Mouse (Mus musculus): ENCODE measurements around the gene Shroom4. TPM values are rescaled to one million over a fixed set of nuclear protein-coding genes. Genes with fewer than 3 reads are reported as not detected.

The Shroom4 gene
- polyA plus RNA-seq, 1 experiment, result 0.79 TPM

GRCm38 (mm10) chrX:6483817-6484216 lies 84.2 kb downstream of the Shroom4 start:
- no peaks in the 10 kb centered on the region for H3K27me3 ChIP-seq (ENCODE audit: control insufficient read depth, insufficient read depth, low read length)
- no peak for DNase-seq (ENCODE audit: low read depth in 1 of 2, low spot score in 2 of 2)
- no peaks in the 10 kb centered on the region for H3K4me1 ChIP-seq (ENCODE audit: control insufficient read depth, insufficient read depth, insufficient read length)
- H3K36me3 ChIP-seq (ENCODE audit: control insufficient read depth, insufficient read depth, low read length), result no peaks in the 10 kb centered on the region
- H3K27ac ChIP-seq (ENCODE audit: insufficient read depth, low read length), result no peak overlapping the region
- H3K4me3 ChIP-seq (ENCODE audit: extremely low read depth, insufficient read depth, insufficient read length), result no peak overlapping the region
- no peak for TF ChIP-seq POLR2A (IDR thresholded peaks at IDR 0.05; ENCODE audit: low read depth, low read length)
- no peak for TF ChIP-seq CTCF (IDR thresholded peaks at IDR 0.05; ENCODE audit: extremely low read depth, insufficient read depth, insufficient read length, insufficient replicate concordance)
- 84% methylated on average over 8 of the region's 8 CpGs for WGBS

- TF ChIP-seq CTCF (IDR thresholded peaks at IDR 0.05; ENCODE audit: extremely low read depth, insufficient read depth, insufficient read length, insufficient replicate concordance), result no peak
- TF ChIP-seq POLR2A (IDR thresholded peaks at IDR 0.05; ENCODE audit: low read depth, low read length), result no peak
- WGBS, result 80% methylated on average over 4 of the region's 4 CpGs
- Histone ChIP-seq H3K27ac (ENCODE audit: insufficient read depth, low read length) (no peak overlapping the region), H3K27me3 (ENCODE audit: control insufficient read depth, insufficient read depth, low read length) (no peaks in the 10 kb centered on the region), H3K4me3 (ENCODE audit: extremely low read depth, insufficient read depth, insufficient read length) (no peak overlapping the region), H3K4me1 (ENCODE audit: control insufficient read depth, insufficient read depth, insufficient read length) (no peaks in the 10 kb centered on the region), H3K36me3 (ENCODE audit: control insufficient read depth, insufficient read depth, low read length) (no peaks in the 10 kb centered on the region)
- DNase-seq (ENCODE audit: low read depth in 1 of 2, low spot score in 2 of 2), result no peak
These were observed 90.8 kb downstream of the Shroom4 start for GRCm38 (mm10) chrX:6490433-6490832.

GRCm38 (mm10) chrX:6495456-6495855 lies 95.8 kb downstream of the Shroom4 start:
- TF ChIP-seq CTCF (IDR thresholded peaks at IDR 0.05; ENCODE audit: extremely low read depth, insufficient read depth, insufficient read length, insufficient replicate concordance) (no peak), POLR2A (IDR thresholded peaks at IDR 0.05; ENCODE audit: low read depth, low read length) (no peak)
- Histone ChIP-seq H3K27ac (ENCODE audit: insufficient read depth, low read length) (no peak overlapping the region), H3K27me3 (ENCODE audit: control insufficient read depth, insufficient read depth, low read length) (no peaks in the 10 kb centered on the region), H3K36me3 (ENCODE audit: control insufficient read depth, insufficient read depth, low read length) (no peaks in the 10 kb centered on the region), H3K4me3 (ENCODE audit: extremely low read depth, insufficient read depth, insufficient read length) (no peak overlapping the region), H3K4me1 (ENCODE audit: control insufficient read depth, insufficient read depth, insufficient read length) (no peaks in the 10 kb centered on the region)
- DNase-seq (ENCODE audit: low read depth in 1 of 2, low spot score in 2 of 2), result no peak

- 69% methylated on average over 2 of the region's 2 CpGs for WGBS
- Histone ChIP-seq H3K4me1 (ENCODE audit: control insufficient read depth, insufficient read depth, insufficient read length) (no peaks in the 10 kb centered on the region), H3K36me3 (ENCODE audit: control insufficient read depth, insufficient read depth, low read length) (no peaks in the 10 kb centered on the region), H3K4me3 (ENCODE audit: extremely low read depth, insufficient read depth, insufficient read length) (no peak overlapping the region), H3K27me3 (ENCODE audit: control insufficient read depth, insufficient read depth, low read length) (no peaks in the 10 kb centered on the region), H3K27ac (ENCODE audit: insufficient read depth, low read length) (no peak overlapping the region)
- DNase-seq (ENCODE audit: low read depth in 1 of 2, low spot score in 2 of 2), result no peak
- no peak for TF ChIP-seq CTCF (IDR thresholded peaks at IDR 0.05; ENCODE audit: extremely low read depth, insufficient read depth, insufficient read length, insufficient replicate concordance)
- TF ChIP-seq POLR2A (IDR thresholded peaks at IDR 0.05; ENCODE audit: low read depth, low read length), result no peak
These were observed 96.7 kb downstream of the Shroom4 start for GRCm38 (mm10) chrX:6496374-6496773.

GRCm38 (mm10) chrX:6501850-6502249 lies 102.2 kb downstream of the Shroom4 start:
- H3K27me3 ChIP-seq (ENCODE audit: control insufficient read depth, insufficient read depth, low read length), result no peaks in the 10 kb centered on the region
- WGBS, result 73% methylated on average over 1 of the region's 1 CpGs
- no peak overlapping the region for H3K27ac ChIP-seq (ENCODE audit: insufficient read depth, low read length)
- DNase-seq (ENCODE audit: low read depth in 1 of 2, low spot score in 2 of 2), result no peak
- H3K36me3 ChIP-seq (ENCODE audit: control insufficient read depth, insufficient read depth, low read length), result no peaks in the 10 kb centered on the region
- H3K4me1 ChIP-seq (ENCODE audit: control insufficient read depth, insufficient read depth, insufficient read length), result no peaks in the 10 kb centered on the region
- TF ChIP-seq POLR2A (IDR thresholded peaks at IDR 0.05; ENCODE audit: low read depth, low read length) (no peak), CTCF (IDR thresholded peaks at IDR 0.05; ENCODE audit: extremely low read depth, insufficient read depth, insufficient read length, insufficient replicate concordance) (no peak)
- H3K4me3 ChIP-seq (ENCODE audit: extremely low read depth, insufficient read depth, insufficient read length), result no peak overlapping the region

GRCm38 (mm10) chrX:6517217-6517616 lies 117.6 kb downstream of the Shroom4 start:
- no peak overlapping the region for H3K4me3 ChIP-seq (ENCODE audit: extremely low read depth, insufficient read depth, insufficient read length)

GRCm38 (mm10) chrX:6518421-6518820 lies 118.8 kb downstream of the Shroom4 start:
- no peak for TF ChIP-seq POLR2A (IDR thresholded peaks at IDR 0.05; ENCODE audit: low read depth, low read length)
- no peak for TF ChIP-seq CTCF (IDR thresholded peaks at IDR 0.05; ENCODE audit: extremely low read depth, insufficient read depth, insufficient read length, insufficient replicate concordance)
- Histone ChIP-seq H3K27ac (ENCODE audit: insufficient read depth, low read length) (no peak overlapping the region), H3K27me3 (ENCODE audit: control insufficient read depth, insufficient read depth, low read length) (no peaks in the 10 kb centered on the region), H3K36me3 (ENCODE audit: control insufficient read depth, insufficient read depth, low read length) (no peaks in the 10 kb centered on the region), H3K4me1 (ENCODE audit: control insufficient read depth, insufficient read depth, insufficient read length) (no peaks in the 10 kb centered on the region), H3K4me3 (ENCODE audit: extremely low read depth, insufficient read depth, insufficient read length) (no peak overlapping the region)
- 81% methylated on average over 2 of the region's 2 CpGs for WGBS
- DNase-seq (ENCODE audit: low read depth in 1 of 2, low spot score in 2 of 2), result no peak

More at GRCm38 (mm10) chrX:6517217-6517616, 117.6 kb downstream of the Shroom4 start:
- Histone ChIP-seq H3K27ac (ENCODE audit: insufficient read depth, low read length) (no peak overlapping the region), H3K4me1 (ENCODE audit: control insufficient read depth, insufficient read depth, insufficient read length) (no peaks in the 10 kb centered on the region), H3K27me3 (ENCODE audit: control insufficient read depth, insufficient read depth, low read length) (no peaks in the 10 kb centered on the region), H3K36me3 (ENCODE audit: control insufficient read depth, insufficient read depth, low read length) (no peaks in the 10 kb centered on the region)
- WGBS, result 82% methylated on average over 3 of the region's 3 CpGs
- no peak for TF ChIP-seq CTCF (IDR thresholded peaks at IDR 0.05; ENCODE audit: extremely low read depth, insufficient read depth, insufficient read length, insufficient replicate concordance)
- no peak for TF ChIP-seq POLR2A (IDR thresholded peaks at IDR 0.05; ENCODE audit: low read depth, low read length)
- DNase-seq (ENCODE audit: low read depth in 1 of 2, low spot score in 2 of 2), result no peak

All from spleen, adult 2 months (tissue).